Mouse (Mus musculus) cortical plate, adult 2 months (tissue): Measurements from ENCODE around the gene Extl2. TPM values are rescaled to one million over a fixed set of nuclear protein-coding genes. Genes with fewer than 3 reads are reported as not detected.

Source experiments
- H3K27ac ChIP-seq: fragments of 200-500 bp; 2 replicates; pipeline ENCODE4 v1.5.1; 2012; ENCODE audit warnings: low read length, control low read depth, inconsistent platforms; ENCODE audit not compliant: insufficient read depth
- H3K4me1 ChIP-seq: fragments of 200-500 bp; 2 replicates; pipeline ENCODE4 v1.6.1; 2011; ENCODE audit warnings: low read length; ENCODE audit not compliant: control insufficient read depth, insufficient read depth
- H3K4me3 ChIP-seq: fragments of 200-500 bp; 2 replicates; pipeline ENCODE4 v1.5.1; 2011; ENCODE audit warnings: mild to moderate bottlenecking, low read length, control low read depth; ENCODE audit not compliant: insufficient read depth
- CTCF ChIP-seq: fragments of 200-500 bp; IDR thresholded peaks from 2 replicates; pipeline ENCODE4 v1.5.1; 2011; ENCODE audit warnings: mild to moderate bottlenecking, control low read depth, low read length; ENCODE audit not compliant: insufficient read depth; ENCODE audit errors: extremely low read depth
- POLR2A ChIP-seq: fragments of 200-500 bp; IDR thresholded peaks from 2 replicates; pipeline ENCODE4 v1.6.1; 2011; ENCODE audit warnings: mild to moderate bottlenecking, low read length, control low read depth; ENCODE audit not compliant: insufficient read depth; ENCODE audit errors: extremely low read depth
- polyA plus RNA-seq: library from polyadenylated mRNA; depleted of rRNA; stranded (reverse); fragments of >200 nt; gene quantifications from 2 replicates; pipeline ENCODE4 v1.2.3, GENCODE M21; 2012; rRNA removed

Extl2 gene
- polyA plus RNA-seq, 1 experiment = 38.7 TPM

DNA sequence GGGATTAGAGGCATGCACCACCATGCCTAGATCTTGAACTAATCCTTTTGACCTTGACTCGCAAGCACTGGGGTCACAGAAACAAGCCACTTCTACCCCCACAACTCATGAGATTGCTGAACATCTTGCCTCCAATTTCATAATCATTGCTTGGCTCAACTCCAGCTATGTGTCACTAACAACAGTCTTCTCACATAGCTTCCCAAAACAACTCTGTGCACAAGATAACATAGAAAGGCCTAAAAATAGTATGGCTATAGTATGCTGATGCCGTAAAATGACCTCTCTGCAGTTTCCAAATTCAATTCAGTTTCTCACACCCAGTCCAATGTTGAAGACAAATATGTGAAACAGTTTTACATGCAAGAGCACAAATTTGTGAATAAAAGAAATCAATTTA is 65.3 kb downstream of the Extl2 start:
- H3K27ac ChIP-seq = no peak overlapping the region
- H3K4me3 ChIP-seq = no peak overlapping the region
- TF ChIP-seq POLR2A = no peak
- no peaks in the 10 kb centered on the region for H3K4me1 ChIP-seq

DNA sequence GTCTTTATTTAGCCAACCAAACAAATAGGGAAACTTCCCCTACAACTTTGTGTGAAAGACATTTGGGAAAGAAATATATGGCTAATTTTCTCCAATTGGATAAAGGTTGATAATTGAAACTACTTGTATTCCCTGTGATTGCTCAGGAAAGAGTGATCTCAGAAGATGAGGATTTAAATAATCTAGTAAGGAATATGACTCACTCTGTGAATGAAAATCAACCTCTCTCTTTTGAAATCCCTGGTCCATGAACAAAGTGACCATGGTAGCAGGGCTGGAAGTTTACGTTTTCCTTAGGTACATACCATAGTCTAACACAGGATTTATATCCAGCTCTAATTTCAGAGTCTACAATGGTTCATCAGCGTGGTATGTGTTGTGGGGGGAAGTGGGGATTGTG is 69.5 kb downstream of the Extl2 start:
- no peak overlapping the region for H3K27ac ChIP-seq
- no peaks in the 10 kb centered on the region for H3K4me1 ChIP-seq
- TF ChIP-seq CTCF (no peak), POLR2A (no peak)
- H3K4me3 ChIP-seq = no peak overlapping the region

DNA sequence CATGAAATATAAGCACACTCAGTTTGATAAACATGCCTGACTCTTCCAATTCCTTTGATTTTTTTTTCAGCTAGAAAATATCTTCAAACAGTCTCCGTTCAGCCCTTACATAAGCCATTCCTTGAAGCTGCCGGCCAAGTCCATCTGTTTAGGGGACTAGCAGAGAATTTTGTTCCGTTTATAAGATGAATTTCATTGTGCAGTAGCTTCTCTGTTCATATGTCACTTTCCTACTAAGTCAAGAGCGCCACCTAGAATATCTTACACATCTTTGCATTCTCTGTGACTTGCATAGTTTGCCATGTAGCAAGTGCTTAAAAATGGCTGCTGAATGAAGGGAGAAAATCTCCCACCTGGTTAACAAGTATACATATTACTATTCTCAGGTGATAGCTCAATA is 71.2 kb downstream of the Extl2 start:
- H3K27ac ChIP-seq = no peak overlapping the region
- TF ChIP-seq CTCF (no peak), POLR2A (no peak)
- no peaks in the 10 kb centered on the region for H3K4me1 ChIP-seq
- H3K4me3 ChIP-seq = no peak overlapping the region

Other genes starting within 250 kb of the Extl2 start
- 14.2 and 15.0 TPM in 2 replicates for gene Dph5, start 119.6 kb upstream of the Extl2 start, polyA plus RNA-seq
- gene Slc30a7, start 56 bp upstream of the Extl2 start, polyA plus RNA-seq = 12.5 and 13.1 TPM in 2 replicates
- gene Vcam1, start 122.2 kb downstream of the Extl2 start, polyA plus RNA-seq = 17.3 and 17.5 TPM in 2 replicates
- 32.7 and 94.6 TPM in 2 replicates for gene Gpr88, start 246.0 kb downstream of the Extl2 start, polyA plus RNA-seq